Mouse (Mus musculus) liver, embryonic 14.5 days (tissue): ENCODE results near the gene Phlpp1. TPM values are rescaled to one million over a fixed set of nuclear protein-coding genes. Genes with fewer than 3 reads are reported as not detected.

Source experiments
- ATAC-seq: fragments of 200-750 bp; cut with Nextera tagmentation; 2 replicates; pipeline ENCODE4 v1.8.0; 2017; ENCODE audit warnings: moderate number of reproducible peaks, mild to moderate bottlenecking, moderate library complexity; ENCODE audit not compliant: insufficient read depth
- DNase-seq, 3 experiments: peaks; one replicate each; pipeline ENCODE4 v3.0.0-alpha.2; 2012 to 2013; ENCODE audit warnings: low read depth in 3 of 3, low spot score in 3 of 3
- H3K27ac ChIP-seq: fragments of 300-500 bp; sonication (generic); 2 replicates; pipeline ENCODE4 v1.5.1; 2014; ENCODE audit warnings: moderate library complexity, mild to moderate bottlenecking, control low read depth, inconsistent platforms
- H3K27me3 ChIP-seq: fragments of 300-500 bp; sonication (generic); 2 replicates; pipeline ENCODE4 v1.6.1; 2014; ENCODE audit warnings: mild to moderate bottlenecking, low read length, moderate library complexity; ENCODE audit not compliant: control insufficient read depth, insufficient read depth
- H3K36me3 ChIP-seq: fragments of 300-500 bp; sonication (generic); replicated peaks from 2 replicates; pipeline ENCODE4 v1.6.1; 2014; ENCODE audit warnings: low read depth; ENCODE audit not compliant: control insufficient read depth, insufficient read depth
- H3K4me1 ChIP-seq, 2 experiments: fragments of 200-500 bp in 1 of 2; fragments of 300-500 bp in 1 of 2; sonication (generic) in 1 of 2; replicated peaks; 2 replicates each; pipeline ENCODE4 v1.6.1; 2012 to 2014; ENCODE audit warnings: antibody characterized with exemption in 1 of 2, inconsistent platforms in 1 of 2, low read length in 1 of 2; ENCODE audit not compliant: control insufficient read depth in 2 of 2, insufficient read depth in 2 of 2
- H3K4me2 ChIP-seq: fragments of 300-500 bp; sonication (generic); 2 replicates; pipeline ENCODE4 v1.6.1; 2014; ENCODE audit warnings: low read depth, mild to moderate bottlenecking, control low read depth, moderate library complexity
- H3K4me3 ChIP-seq, 2 experiments: fragments of 200-500 bp in 1 of 2; fragments of 300-500 bp in 1 of 2; sonication (generic) in 1 of 2; 2 replicates each; pipeline ENCODE4 v1.5.1; 2012 to 2014; ENCODE audit warnings: low read depth in 2 of 2, low read length in 2 of 2, mild to moderate bottlenecking in 2 of 2, control low read depth in 1 of 2, inconsistent platforms in 1 of 2, moderate library complexity in 1 of 2; ENCODE audit not compliant: insufficient read depth in 1 of 2
- H3K9ac ChIP-seq: fragments of 300-500 bp; sonication (generic); replicated peaks from 2 replicates; pipeline ENCODE4 v1.6.1; 2014; ENCODE audit warnings: mild to moderate bottlenecking, control low read depth, moderate library complexity
- H3K9me3 ChIP-seq: fragments of 300-500 bp; sonication (generic); 2 replicates; pipeline ENCODE4 v1.6.1; 2016; ENCODE audit warnings: low read length, mixed read lengths; ENCODE audit not compliant: control insufficient read depth
- CTCF ChIP-seq: IDR thresholded peaks from 2 replicates; pipeline ENCODE4 v1.5.1; 2016; ENCODE audit warnings: antibody characterized with exemption, low read depth, control low read depth
- EP300 ChIP-seq: IDR thresholded peaks from 2 replicates; pipeline ENCODE4 v1.6.1; 2016; ENCODE audit warnings: antibody characterized with exemption, low read depth
- WGBS: fragments of 180-500 bp; shearing (Covaris S2); extraction: QIAGEN DNeasy Blood & Tissue Kit; methylation state at CpG from one replicate; pipeline ENCODE4 v1.1.7; 2014; ENCODE audit not compliant: insufficient replicate concordance; 5-methylcytosine and 5-hydroxymethylcytosine counted together
- polyA plus RNA-seq, 2 experiments: library from polyadenylated mRNA; depleted of rRNA in 1 of 2; stranded (reverse) in 1 of 2; unstranded in 1 of 2; fragments of >200 nt; fragmentation: Nextera tagmentation in 1 of 2; extraction: Ambion mirVana in 1 of 2; gene quantifications; 2 replicates each; pipeline versions ENCODE4 v1.2.1 to v1.2.3; 2012 to 2014

Gene Phlpp1
- polyA plus RNA-seq, 2 experiments: 0.94 to 1.2 TPM

DNA sequence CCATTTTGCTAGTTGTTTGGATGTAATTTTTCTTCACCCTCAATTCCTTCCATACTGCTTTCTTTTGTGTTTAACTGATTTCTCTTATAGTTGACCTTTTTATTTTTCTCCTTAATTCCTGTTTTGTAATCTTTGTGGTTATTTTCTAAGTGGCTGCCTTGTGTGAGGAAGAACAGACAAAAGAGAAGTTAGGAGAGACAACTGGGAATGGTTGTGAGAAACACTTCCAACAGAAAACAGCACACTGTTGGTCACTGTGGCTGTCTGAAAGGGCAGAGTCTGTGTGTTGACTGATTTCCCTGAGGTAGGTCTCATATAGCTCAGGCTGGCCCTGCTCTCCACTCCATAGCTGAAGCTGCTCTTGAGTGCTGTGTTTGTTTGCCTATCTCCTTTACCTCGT is 32.4 kb upstream of the Phlpp1 start:
- Histone ChIP-seq H3K4me1 (no peaks in the 10 kb centered on the region), H3K9me3 (no peaks in the 10 kb centered on the region), H3K27ac (no peak overlapping the region), H3K9ac (no peak overlapping the region), H3K36me3 (no peaks in the 10 kb centered on the region), H3K4me2 (no peak overlapping the region), H3K27me3 (no peaks in the 10 kb centered on the region), H3K4me3 (no peak overlapping the region)
- WGBS: 37% methylated on average over 1 of the region's 1 CpGs
- no peak for TF ChIP-seq EP300
- TF ChIP-seq CTCF: no peak
- DNase-seq: no peak
- ATAC-seq: no peak

DNA sequence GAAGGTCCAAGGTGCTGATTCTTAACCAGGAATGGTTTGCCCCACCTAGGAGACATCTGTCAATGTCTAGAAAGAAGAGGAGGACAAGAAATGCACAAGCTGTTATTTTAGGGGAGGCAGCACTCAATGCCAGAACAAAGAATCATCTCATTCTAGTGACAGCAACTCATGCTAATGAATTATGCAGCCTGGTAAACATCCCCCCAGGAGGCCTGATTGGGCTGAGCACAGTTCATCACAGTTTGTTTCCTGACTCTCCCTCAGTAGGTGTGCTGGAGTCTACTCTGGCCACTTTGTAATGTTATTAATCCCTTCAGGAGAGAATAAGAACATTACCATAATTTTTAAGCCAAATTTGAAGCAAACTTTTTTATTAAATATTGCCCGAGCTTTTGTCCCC is 29.5 kb upstream of the Phlpp1 start:
- H3K4me2 ChIP-seq: no peak overlapping the region
- H3K27ac ChIP-seq: no peak overlapping the region
- no peaks in the 10 kb centered on the region for H3K9me3 ChIP-seq
- H3K27me3 ChIP-seq: no peaks in the 10 kb centered on the region
- H3K4me3 ChIP-seq: no peak overlapping the region
- TF ChIP-seq EP300: no peak
- TF ChIP-seq CTCF: no peak
- no peaks in the 10 kb centered on the region for H3K4me1 ChIP-seq
- H3K36me3 ChIP-seq: no peaks in the 10 kb centered on the region
- DNase-seq: no peak
- 66% methylated on average over 1 of the region's 1 CpGs for whole genome bisulfite sequencing
- no peak overlapping the region for H3K9ac ChIP-seq
- ATAC-seq: no peak

DNA sequence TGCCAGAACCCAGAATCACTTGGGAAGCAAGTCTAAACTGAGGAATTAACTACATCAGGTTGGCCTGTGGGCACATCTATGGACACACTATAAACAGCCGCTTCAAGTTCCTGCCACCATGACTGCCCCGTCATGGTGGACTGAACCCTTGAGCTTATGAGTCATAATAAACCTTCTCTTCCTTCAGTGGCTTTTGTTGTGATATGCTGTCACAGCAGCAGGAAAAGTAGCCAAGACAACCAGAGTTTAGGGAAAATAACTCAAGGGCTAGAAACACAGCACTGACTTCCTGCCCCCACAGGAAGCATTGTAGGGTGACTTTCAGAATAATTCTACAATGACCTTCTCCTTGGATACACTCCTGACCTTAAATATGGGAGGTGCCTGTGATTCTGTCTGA is 27.0 kb upstream of the Phlpp1 start:
- DNase-seq: no peak
- TF ChIP-seq EP300 (no peak), CTCF (no peak)
- no peaks in the 10 kb centered on the region for H3K4me1 ChIP-seq
- H3K27ac ChIP-seq: no peak overlapping the region
- H3K4me2 ChIP-seq: no peak overlapping the region
- H3K9ac ChIP-seq: no peak overlapping the region
- WGBS: 55% methylated on average over 2 of the region's 2 CpGs
- no peaks in the 10 kb centered on the region for H3K27me3 ChIP-seq
- no peaks in the 10 kb centered on the region for H3K36me3 ChIP-seq
- no peak for ATAC-seq
- H3K9me3 ChIP-seq: no peaks in the 10 kb centered on the region
- no peak overlapping the region for H3K4me3 ChIP-seq

DNA sequence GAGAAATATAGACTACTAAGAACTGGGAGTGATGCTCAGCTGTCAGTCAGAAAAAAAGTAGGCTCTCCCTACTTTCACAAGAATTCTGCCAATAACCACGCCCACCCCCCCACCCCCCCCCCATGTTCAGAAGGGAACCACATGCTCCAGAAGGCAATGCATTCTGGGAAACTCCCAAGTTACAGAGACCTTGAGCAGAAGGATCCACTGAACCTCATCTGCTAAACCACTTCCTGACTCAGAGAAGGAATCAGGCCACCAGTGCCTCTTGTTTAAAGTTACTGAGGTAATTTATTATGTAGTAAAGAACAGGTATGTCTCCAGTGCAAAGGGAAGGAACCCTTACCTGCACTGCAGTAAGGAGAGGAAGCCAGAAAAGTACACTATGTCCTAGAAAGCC is 26.5 kb upstream of the Phlpp1 start:
- no peak overlapping the region for H3K4me3 ChIP-seq
- no peaks in the 10 kb centered on the region for H3K36me3 ChIP-seq
- no peak for DNase-seq
- no peak for ATAC-seq
- H3K4me1 ChIP-seq: no peaks in the 10 kb centered on the region
- WGBS: 20% methylated on average over 1 of the region's 1 CpGs
- H3K9ac ChIP-seq: no peak overlapping the region
- H3K27ac ChIP-seq: no peak overlapping the region
- TF ChIP-seq CTCF (no peak), EP300 (no peak)
- H3K9me3 ChIP-seq: no peaks in the 10 kb centered on the region
- H3K4me2 ChIP-seq: no peak overlapping the region
- H3K27me3 ChIP-seq: no peaks in the 10 kb centered on the region

DNA sequence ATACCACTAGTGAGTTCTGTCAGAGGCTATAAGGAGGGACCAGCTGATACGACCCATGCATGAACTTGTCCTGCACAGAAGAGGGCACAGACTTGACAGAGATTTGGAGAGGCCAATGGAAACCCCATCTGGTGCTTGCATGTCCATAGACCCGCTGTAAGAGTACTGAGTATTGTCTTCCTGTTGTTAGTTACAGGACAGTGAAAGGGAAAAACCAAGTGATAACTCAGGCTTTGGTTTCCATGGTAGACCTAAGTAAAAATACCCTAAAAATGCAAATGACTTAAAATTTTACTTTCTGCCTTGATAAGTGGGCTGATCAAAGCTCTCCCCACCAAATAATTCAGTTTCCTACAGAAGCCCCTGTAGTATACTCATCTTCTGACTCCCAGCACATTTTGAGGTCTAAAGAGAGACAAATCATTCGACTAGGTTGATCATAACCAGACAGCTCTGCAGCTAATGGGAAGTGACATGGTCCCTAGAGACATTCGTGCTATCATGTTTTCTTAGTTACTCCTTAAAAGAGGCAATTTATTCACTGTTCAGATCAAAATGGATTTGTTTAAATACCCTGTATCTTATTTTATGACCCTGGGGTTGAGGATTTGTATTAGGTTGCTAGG is 25.9 kb upstream of the Phlpp1 start:
- no peak for DNase-seq

More for the DNA sequence above, 25.9 kb upstream of the Phlpp1 start:
- no peak overlapping the region for H3K9ac ChIP-seq
- WGBS: 38% methylated on average over 4 of the region's 4 CpGs
- H3K4me1 ChIP-seq: no peaks in the 10 kb centered on the region
- TF ChIP-seq CTCF (no peak), EP300 (no peak)
- H3K36me3 ChIP-seq: no peaks in the 10 kb centered on the region
- no peaks in the 10 kb centered on the region for H3K9me3 ChIP-seq
- ATAC-seq: no peak
- no peaks in the 10 kb centered on the region for H3K27me3 ChIP-seq
- no peak overlapping the region for H3K4me3 ChIP-seq
- no peak overlapping the region for H3K4me2 ChIP-seq
- H3K27ac ChIP-seq: no peak overlapping the region
